Mouse (Mus musculus) neural tube, embryonic 12.5 days (tissue): ENCODE results near the gene Olfr623. TPM values are rescaled to one million over a fixed set of nuclear protein-coding genes. Genes with fewer than 3 reads are reported as not detected.

Experiments
- ATAC-seq: fragments of 200-750 bp; cut with Nextera tagmentation; 2 replicates; pipeline ENCODE4 v1.8.0; 2017; ENCODE audit warnings: low read depth, mild to moderate bottlenecking, moderate TSS enrichment, moderate library complexity; ENCODE audit not compliant: low FRiP score
- H3K27ac ChIP-seq: fragments of 300-500 bp; sonication (generic); 2 replicates; pipeline ENCODE4 v1.5.1; 2016
- H3K27me3 ChIP-seq: fragments of 300-500 bp; sonication (generic); replicated peaks from 2 replicates; pipeline ENCODE4 v1.6.1; 2016; ENCODE audit warnings: mild to moderate bottlenecking
- H3K36me3 ChIP-seq: fragments of 300-500 bp; sonication (generic); 2 replicates; pipeline ENCODE4 v1.6.1; 2016; ENCODE audit warnings: mild to moderate bottlenecking
- H3K4me1 ChIP-seq: fragments of 300-500 bp; sonication (generic); 2 replicates; pipeline ENCODE4 v1.6.1; 2016
- H3K4me2 ChIP-seq: fragments of 300-500 bp; sonication (generic); replicated peaks from 2 replicates; pipeline ENCODE4 v1.6.1; 2016; ENCODE audit warnings: mild to moderate bottlenecking
- H3K4me3 ChIP-seq: fragments of 300-500 bp; sonication (generic); 2 replicates; pipeline ENCODE4 v1.5.1; 2016
- H3K9ac ChIP-seq: fragments of 300-500 bp; sonication (generic); 2 replicates; pipeline ENCODE4 v1.6.1; 2016; ENCODE audit warnings: mild to moderate bottlenecking
- H3K9me3 ChIP-seq: fragments of 300-500 bp; sonication (generic); 2 replicates; pipeline ENCODE4 v1.6.1; 2016; ENCODE audit warnings: mild to moderate bottlenecking
- WGBS: fragments of 180-500 bp; shearing (Covaris S2); methylation state at CpG from one replicate; pipeline ENCODE4 v1.1.7; 2016; 5-methylcytosine and 5-hydroxymethylcytosine counted together
- polyA plus RNA-seq: library from polyadenylated mRNA; unstranded; fragments of >200 nt; fragmentation: Nextera tagmentation; extraction: Ambion mirVana; gene quantifications from 2 replicates; pipeline ENCODE4 v1.2.1, GENCODE M21; 2016

Gene Olfr623
- polyA plus RNA-seq = not detected in 2 replicates

GRCm38 (mm10) chr7:103663598-103663997, at the start of gene Olfr623:
Gene Olfr623, minus strand, starts transcription at chr7:103663698.
- Histone ChIP-seq H3K4me2 (no peak within 1 kb of the TSS), H3K4me1 (no peaks in the 10 kb centered on the region), H3K4me3 (no peak within 1 kb of the TSS), H3K27ac (no peak within 1 kb of the TSS), H3K9me3 (no peaks in the 10 kb centered on the region), H3K9ac (no peak within 1 kb of the TSS), H3K27me3 (no peaks in the 10 kb centered on the region), H3K36me3 (no peaks in the 10 kb centered on the region)
- ATAC-seq = no peak

GRCm38 (mm10) chr7:103712024-103712423, 48.5 kb upstream of the Olfr623 start:
- no peaks in the 10 kb centered on the region for H3K27me3 ChIP-seq
- no peaks in the 10 kb centered on the region for H3K9me3 ChIP-seq
- no peak overlapping the region for H3K9ac ChIP-seq
- H3K4me3 ChIP-seq = no peak overlapping the region
- no peak overlapping the region for H3K4me2 ChIP-seq
- ATAC-seq = no peak
- H3K36me3 ChIP-seq = no peaks in the 10 kb centered on the region
- no peak overlapping the region for H3K27ac ChIP-seq
- 38% methylated on average over 2 of the region's 2 CpGs for WGBS
- H3K4me1 ChIP-seq = no peaks in the 10 kb centered on the region

DNA sequence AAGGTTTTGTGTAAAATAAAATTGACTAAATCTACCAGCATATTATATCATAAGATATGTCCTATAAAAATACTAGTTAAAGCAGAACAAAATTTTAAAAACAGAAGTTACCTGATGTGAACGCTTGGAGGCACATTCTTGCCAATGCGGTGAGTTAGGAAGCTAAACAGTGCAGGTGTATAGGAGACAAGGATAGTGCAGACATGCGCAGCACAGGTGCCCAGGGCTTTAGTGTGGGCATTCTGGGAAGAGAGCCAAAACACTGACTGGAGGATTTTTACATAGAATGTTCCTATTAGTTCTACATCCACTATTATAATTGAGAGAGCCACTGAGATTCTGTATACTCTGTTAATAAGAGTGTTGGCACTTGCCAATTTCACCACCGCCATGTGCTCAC, 36.0 kb upstream of the Olfr623 start:
- H3K4me2 ChIP-seq = no peak overlapping the region
- no peak overlapping the region for H3K9ac ChIP-seq
- no peak overlapping the region for H3K27ac ChIP-seq
- H3K36me3 ChIP-seq = no peaks in the 10 kb centered on the region
- no peaks in the 10 kb centered on the region for H3K27me3 ChIP-seq
- no peaks in the 10 kb centered on the region for H3K9me3 ChIP-seq
- 96% methylated on average over 4 of the region's 4 CpGs for WGBS
- H3K4me1 ChIP-seq = no peaks in the 10 kb centered on the region
- no peak for ATAC-seq
- H3K4me3 ChIP-seq = no peak overlapping the region

- Histone ChIP-seq H3K9ac (no peak within 1 kb of the TSS), H3K4me2 (no peak within 1 kb of the TSS), H3K4me1 (no peaks in the 10 kb centered on the region), H3K36me3 (no peaks in the 10 kb centered on the region), H3K4me3 (no peak within 1 kb of the TSS), H3K27me3 (no peaks in the 10 kb centered on the region), H3K27ac (no peak within 1 kb of the TSS), H3K9me3 (no peaks in the 10 kb centered on the region)
- ATAC-seq = no peak
These were observed 18.9 kb upstream of the Olfr623 start, which contains the start of gene Olfr625-ps1 for GRCm38 (mm10) chr7:103682420-103682819. Gene Olfr625-ps1, plus strand, starts transcription at chr7:103682720.

DNA sequence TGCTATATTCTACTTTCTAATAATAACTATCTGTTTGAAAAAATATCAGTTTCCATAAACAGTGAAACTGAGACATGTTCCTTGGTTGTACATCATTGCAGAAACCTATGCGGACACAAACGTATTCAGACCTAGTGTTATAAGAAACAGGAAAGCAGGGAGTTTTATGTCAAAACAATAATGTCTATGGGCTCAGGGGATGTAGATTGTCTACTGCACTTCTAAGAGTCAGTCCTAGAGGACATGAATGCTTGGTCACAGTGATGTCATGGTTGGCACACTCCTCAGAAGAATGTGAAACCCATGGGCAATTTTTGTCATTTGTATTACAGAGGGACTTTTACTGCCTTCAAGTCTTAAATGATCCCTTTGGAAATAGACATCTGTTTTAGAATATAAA, 7.6 kb upstream of the Olfr623 start, which contains the start of gene Olfr624:
Gene Olfr624 (minus strand): TSS at position 101 of the 400 bp plus-strand sequence.
- H3K36me3 ChIP-seq = no peaks in the 10 kb centered on the region
- no peaks in the 10 kb centered on the region for H3K9me3 ChIP-seq
- no peak within 1 kb of the TSS for H3K4me3 ChIP-seq
- H3K27ac ChIP-seq = no peak within 1 kb of the TSS
- ATAC-seq = no peak
- H3K27me3 ChIP-seq = no peaks in the 10 kb centered on the region
- no peak within 1 kb of the TSS for H3K9ac ChIP-seq
- 89% methylated on average over 2 of the region's 2 CpGs for WGBS
- no peaks in the 10 kb centered on the region for H3K4me1 ChIP-seq
- H3K4me2 ChIP-seq = no peak within 1 kb of the TSS

- Histone ChIP-seq H3K4me1 (no peaks in the 10 kb centered on the region), H3K27ac (no peak overlapping the region), H3K4me3 (no peak overlapping the region), H3K9ac (no peak overlapping the region), H3K36me3 (no peaks in the 10 kb centered on the region), H3K9me3 (no peaks in the 10 kb centered on the region), H3K27me3 (no peaks in the 10 kb centered on the region), H3K4me2 (no peak overlapping the region)
- 92% methylated on average over 4 of the region's 4 CpGs for WGBS
- ATAC-seq = no peak
These were observed 19.4 kb downstream of the Olfr623 start for GRCm38 (mm10) chr7:103644070-103644469.

GRCm38 (mm10) chr7:103642602-103643001, 20.9 kb downstream of the Olfr623 start, which contains the start of gene Olfr622:
Gene Olfr622, minus strand, starts transcription at chr7:103642702.
- WGBS = 79% methylated on average over 1 of the region's 1 CpGs
- Histone ChIP-seq H3K36me3 (no peaks in the 10 kb centered on the region), H3K9me3 (no peaks in the 10 kb centered on the region), H3K4me2 (no peak within 1 kb of the TSS), H3K4me3 (no peak within 1 kb of the TSS), H3K4me1 (no peaks in the 10 kb centered on the region), H3K27me3 (no peaks in the 10 kb centered on the region), H3K9ac (no peak within 1 kb of the TSS), H3K27ac (no peak within 1 kb of the TSS)
- no peak for ATAC-seq

- no peak overlapping the region for H3K4me2 ChIP-seq
- no peak overlapping the region for H3K4me3 ChIP-seq
- ATAC-seq = no peak
- no peaks in the 10 kb centered on the region for H3K4me1 ChIP-seq
- no peaks in the 10 kb centered on the region for H3K27me3 ChIP-seq
- no peaks in the 10 kb centered on the region for H3K36me3 ChIP-seq
- no peak overlapping the region for H3K9ac ChIP-seq
- no peaks in the 10 kb centered on the region for H3K9me3 ChIP-seq
- no peak overlapping the region for H3K27ac ChIP-seq
These were observed 26.7 kb downstream of the Olfr623 start for GRCm38 (mm10) chr7:103636795-103637194.

GRCm38 (mm10) chr7:103612434-103612833, 51.1 kb downstream of the Olfr623 start, which contains the start of gene Olfr620:
Gene Olfr620, minus strand, starts transcription at chr7:103612534.
- H3K27ac ChIP-seq = no peak within 1 kb of the TSS
- no peak within 1 kb of the TSS for H3K4me3 ChIP-seq
- H3K9me3 ChIP-seq = no peaks in the 10 kb centered on the region
- no peak within 1 kb of the TSS for H3K9ac ChIP-seq
- H3K27me3 ChIP-seq = no peaks in the 10 kb centered on the region
- no peaks in the 10 kb centered on the region for H3K36me3 ChIP-seq
- H3K4me2 ChIP-seq = no peak within 1 kb of the TSS
- no peaks in the 10 kb centered on the region for H3K4me1 ChIP-seq
- no peak for ATAC-seq
- 86% methylated on average over 2 of the region's 2 CpGs for WGBS

Other genes starting within 250 kb of the Olfr623 start
- not detected in 2 replicates for gene Usp17lc, start 248.6 kb downstream of the Olfr623 start, polyA plus RNA-seq
- gene Olfr605, start 218.3 kb downstream of the Olfr623 start, polyA plus RNA-seq = not detected in 2 replicates
- gene Olfr606, start 214.7 kb downstream of the Olfr623 start, polyA plus RNA-seq = not detected in 2 replicates
- not detected in 2 replicates for gene Olfr607, start 199.5 kb downstream of the Olfr623 start, polyA plus RNA-seq
- not detected in 2 replicates for gene Olfr608, start 193.8 kb downstream of the Olfr623 start, polyA plus RNA-seq
- not detected in 2 replicates for gene Olfr609, start 165.6 kb downstream of the Olfr623 start, polyA plus RNA-seq
- not detected in 2 replicates for gene Olfr610, start 151.6 kb downstream of the Olfr623 start, polyA plus RNA-seq
- not detected in 2 replicates for gene Olfr611, start 142.9 kb downstream of the Olfr623 start, polyA plus RNA-seq
- gene Olfr612, start 121.0 kb downstream of the Olfr623 start, polyA plus RNA-seq = not detected in 2 replicates
- gene Olfr613, start 115.6 kb downstream of the Olfr623 start, polyA plus RNA-seq = not detected in 2 replicates
- gene Olfr615, start 107.6 kb downstream of the Olfr623 start, polyA plus RNA-seq = not detected in 2 replicates
- not detected in 2 replicates for gene Olfr616, start 94.6 kb downstream of the Olfr623 start, polyA plus RNA-seq
- gene Olfr617, start 90.6 kb downstream of the Olfr623 start, polyA plus RNA-seq = not detected in 2 replicates
- not detected in 2 replicates for gene Olfr618, start 73.6 kb downstream of the Olfr623 start, polyA plus RNA-seq
- not detected in 2 replicates for gene Olfr619, start 63.1 kb downstream of the Olfr623 start, polyA plus RNA-seq
- gene Olfr620, start 51.2 kb downstream of the Olfr623 start, polyA plus RNA-seq = not detected in 2 replicates
- gene Olfr622, start 21.0 kb downstream of the Olfr623 start, polyA plus RNA-seq = not detected in 2 replicates
- not detected in 2 replicates for gene Olfr624, start 7.5 kb upstream of the Olfr623 start, polyA plus RNA-seq
- not detected in 2 replicates for gene Olfr625-ps1, start 19.0 kb upstream of the Olfr623 start, polyA plus RNA-seq
- not detected in 2 replicates for gene Olfr243, start 51.0 kb upstream of the Olfr623 start, polyA plus RNA-seq
- not detected in 2 replicates for gene Olfr628, start 66.7 kb upstream of the Olfr623 start, polyA plus RNA-seq
- not detected in 2 replicates for gene Olfr629, start 81.2 kb upstream of the Olfr623 start, polyA plus RNA-seq
- not detected in 2 replicates for gene Olfr630, start 93.6 kb upstream of the Olfr623 start, polyA plus RNA-seq
- gene Olfr69, start 107.9 kb upstream of the Olfr623 start, polyA plus RNA-seq = not detected in 2 replicates
- gene Olfr68, start 116.0 kb upstream of the Olfr623 start, polyA plus RNA-seq = not detected in 2 replicates
- not detected in 2 replicates for gene Olfr67, start 128.1 kb upstream of the Olfr623 start, polyA plus RNA-seq
- gene Hbb-bt, start 150.3 kb upstream of the Olfr623 start, polyA plus RNA-seq = 662 and 699 TPM in 2 replicates
- 567 and 639 TPM in 2 replicates for gene Hbb-bs, start 164.4 kb upstream of the Olfr623 start, polyA plus RNA-seq
- 0.38 TPM in 1 of 2 replicates, not detected in the other for gene Hbb-bh2, start 176.8 kb upstream of the Olfr623 start, polyA plus RNA-seq
- 483 and 495 TPM in 2 replicates for gene Hbb-bh1, start 179.5 kb upstream of the Olfr623 start, polyA plus RNA-seq
- gene Hbb-y, start 189.5 kb upstream of the Olfr623 start, polyA plus RNA-seq = 6,731 and 6,931 TPM in 2 replicates
- gene Olfr66, start 222.6 kb upstream of the Olfr623 start, polyA plus RNA-seq = not detected in 2 replicates
- not detected in 2 replicates for gene Olfr64, start 230.8 kb upstream of the Olfr623 start, polyA plus RNA-seq
- gene Olfr65, start 239.8 kb upstream of the Olfr623 start, polyA plus RNA-seq = not detected in 2 replicates